Mouse (Mus musculus): ENCODE results near the gene Fbxo36. TPM values are rescaled to one million over a fixed set of nuclear protein-coding genes. Genes with fewer than 3 reads are reported as not detected.
A peak's percentile ranks its signal among the peaks of the same experiment; 100 is the strongest.

The Fbxo36 gene
- polyA plus RNA-seq, 1 experiment from 2014 or later = 8.5 TPM

- no peak overlapping the region for H3K4me2 ChIP-seq (replicated peaks)
These were observed 3.7 kb downstream of the Fbxo36 start for GRCm38 (mm10) chr1:84843366-84843765.

GRCm38 (mm10) chr1:84847698-84848097, 8.1 kb downstream of the Fbxo36 start:
- H3K27ac ChIP-seq = no peak overlapping the region
- peaks cover 8% of the 10 kb centered on the region for H3K4me1 ChIP-seq (replicated peaks)
- WGBS = 95% methylated on average over 7 of the region's 7 CpGs
- no peak overlapping the region for H3K4me2 ChIP-seq (replicated peaks)
- no peaks in the 10 kb centered on the region for H3K9me3 ChIP-seq
- peaks cover 8% of the 10 kb centered on the region for H3K36me3 ChIP-seq
- no peak overlapping the region for H3K9ac ChIP-seq (replicated peaks)
- no peaks in the 10 kb centered on the region for H3K27me3 ChIP-seq
- ATAC-seq = no peak
- no peak overlapping the region for H3K4me3 ChIP-seq (replicated peaks)

More at GRCm38 (mm10) chr1:84843366-84843765, 3.7 kb downstream of the Fbxo36 start:
- Histone ChIP-seq H3K27ac (no peak overlapping the region), H3K36me3 (peaks cover 4% of the 10 kb centered on the region), H3K4me1 (replicated peaks) (peaks cover 11% of the 10 kb centered on the region), H3K27me3 (no peaks in the 10 kb centered on the region), H3K9ac (replicated peaks) (no peak overlapping the region), H3K4me3 (replicated peaks) (no peak overlapping the region), H3K9me3 (no peaks in the 10 kb centered on the region)
- WGBS = 95% methylated on average over 2 of the region's 2 CpGs
- no peak for ATAC-seq

GRCm38 (mm10) chr1:84848335-84848734, 8.7 kb downstream of the Fbxo36 start:
- H3K9ac ChIP-seq (replicated peaks) = no peak overlapping the region
- no peak overlapping the region for H3K27ac ChIP-seq
- WGBS = 97% methylated on average over 3 of the region's 3 CpGs
- no peaks in the 10 kb centered on the region for H3K9me3 ChIP-seq
- H3K4me3 ChIP-seq (replicated peaks) = no peak overlapping the region
- H3K36me3 ChIP-seq = 0 out of 2 replicates have a peak, but pooled peaks cover 4% of the 10 kb centered on the region
- H3K4me1 ChIP-seq (replicated peaks) = peaks cover 8% of the 10 kb centered on the region
- no peaks in the 10 kb centered on the region for H3K27me3 ChIP-seq
- ATAC-seq = no peak
- no peak overlapping the region for H3K4me2 ChIP-seq (replicated peaks)

- peaks cover 8% of the 10 kb centered on the region for H3K4me1 ChIP-seq (replicated peaks)
- H3K27me3 ChIP-seq = no peaks in the 10 kb centered on the region
- H3K9me3 ChIP-seq = no peaks in the 10 kb centered on the region
- no peak overlapping the region for H3K4me2 ChIP-seq (replicated peaks)
- H3K9ac ChIP-seq (replicated peaks) = no peak overlapping the region
- no peak overlapping the region for H3K4me3 ChIP-seq (replicated peaks)
- 97% methylated on average over 6 of the region's 6 CpGs for WGBS
- 0 out of 2 replicates have a peak, but pooled peaks cover 4% of the 10 kb centered on the region for H3K36me3 ChIP-seq
- ATAC-seq = no peak
- no peak overlapping the region for H3K27ac ChIP-seq
These were observed 9.3 kb downstream of the Fbxo36 start for GRCm38 (mm10) chr1:84848801-84849455.

GRCm38 (mm10) chr1:84849804-84850203, 10.2 kb downstream of the Fbxo36 start:
- no peak overlapping the region for H3K4me3 ChIP-seq (replicated peaks)
- no peak overlapping the region for H3K4me2 ChIP-seq (replicated peaks)
- H3K9me3 ChIP-seq = no peaks in the 10 kb centered on the region
- no peaks in the 10 kb centered on the region for H3K27me3 ChIP-seq
- ATAC-seq = no peak
- peaks cover 8% of the 10 kb centered on the region for H3K4me1 ChIP-seq (replicated peaks)
- WGBS = 95% methylated on average over 7 of the region's 7 CpGs
- H3K36me3 ChIP-seq = 0 out of 2 replicates have a peak, but pooled peaks cover 4% of the 10 kb centered on the region
- no peak overlapping the region for H3K9ac ChIP-seq (replicated peaks)
- no peak overlapping the region for H3K27ac ChIP-seq

DNA sequence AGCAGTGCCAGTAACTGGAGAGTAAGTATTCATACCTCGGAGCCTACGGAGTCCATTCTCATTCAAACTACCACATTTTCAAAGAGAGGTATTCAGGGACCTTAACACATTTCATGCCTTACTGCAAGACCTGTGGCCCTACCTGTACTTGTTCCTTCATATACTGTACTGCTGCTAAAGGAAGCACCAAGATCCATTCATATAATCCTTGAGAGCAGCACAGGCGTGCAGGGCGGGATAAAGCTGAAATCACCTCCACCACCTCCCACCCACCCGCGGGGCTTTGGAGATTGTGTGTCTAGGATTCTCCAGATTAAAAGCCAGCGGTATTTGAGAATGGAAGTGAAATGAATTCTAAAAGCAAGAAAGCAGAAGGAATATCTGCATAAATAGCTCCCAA, 10.8 kb downstream of the Fbxo36 start:
- Histone ChIP-seq H3K4me2 (replicated peaks) (no peak overlapping the region), H3K27ac (no peak overlapping the region), H3K4me3 (replicated peaks) (no peak overlapping the region), H3K9ac (replicated peaks) (no peak overlapping the region), H3K4me1 (replicated peaks) (peaks cover 8% of the 10 kb centered on the region), H3K9me3 (no peaks in the 10 kb centered on the region), H3K27me3 (no peaks in the 10 kb centered on the region), H3K36me3 (0 out of 2 replicates have a peak, but pooled peaks cover 4% of the 10 kb centered on the region)
- WGBS = 87% methylated on average over 7 of the region's 7 CpGs
- ATAC-seq = no peak

DNA sequence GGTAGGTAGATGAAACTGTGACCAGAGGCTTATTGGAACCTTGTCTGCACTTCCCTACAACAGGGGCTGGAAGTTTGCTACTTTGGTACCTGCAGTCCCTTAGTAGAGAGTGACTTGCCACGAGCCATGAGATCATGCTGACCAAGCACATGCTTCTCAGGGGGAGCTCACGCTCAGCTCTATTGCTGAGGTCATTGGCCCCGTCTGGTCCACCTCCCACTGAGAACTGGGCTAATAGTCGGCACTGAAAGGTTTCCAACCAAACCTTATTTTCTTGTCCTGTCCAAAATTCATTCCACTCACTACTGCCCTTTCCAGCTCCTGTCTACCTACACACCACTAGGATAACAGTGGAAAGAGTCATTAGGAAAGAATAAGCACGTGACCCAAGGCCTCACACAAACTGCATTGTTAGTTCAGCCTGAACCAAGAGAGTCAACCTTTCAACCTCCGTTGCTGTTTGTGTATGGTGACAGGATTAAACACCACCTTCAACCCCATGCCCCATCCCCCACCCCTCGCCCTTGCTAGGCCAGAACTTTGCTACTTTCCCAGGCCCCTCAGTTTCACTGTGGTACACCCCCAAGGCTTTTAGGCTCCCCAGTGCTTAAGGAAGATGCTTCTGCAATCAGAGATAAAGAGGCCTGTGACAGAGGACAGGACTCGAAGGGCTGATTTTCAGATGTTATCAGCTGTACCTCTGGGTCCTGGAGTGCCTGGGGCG, 12.0 kb downstream of the Fbxo36 start:
- Histone ChIP-seq H3K36me3 (0 out of 2 replicates have a peak, but pooled peaks cover 4% of the 10 kb centered on the region), H3K9me3 (no peaks in the 10 kb centered on the region), H3K4me1 (replicated peaks) (peaks cover 8% of the 10 kb centered on the region), H3K27me3 (no peaks in the 10 kb centered on the region), H3K4me3 (replicated peaks) (no peak overlapping the region), H3K27ac (no peak overlapping the region), H3K9ac (replicated peaks) (no peak overlapping the region), H3K4me2 (replicated peaks) (no peak overlapping the region)
- peak; percentile 55 for ATAC-seq
- WGBS = 33% methylated on average over 9 of the region's 9 CpGs

DNA sequence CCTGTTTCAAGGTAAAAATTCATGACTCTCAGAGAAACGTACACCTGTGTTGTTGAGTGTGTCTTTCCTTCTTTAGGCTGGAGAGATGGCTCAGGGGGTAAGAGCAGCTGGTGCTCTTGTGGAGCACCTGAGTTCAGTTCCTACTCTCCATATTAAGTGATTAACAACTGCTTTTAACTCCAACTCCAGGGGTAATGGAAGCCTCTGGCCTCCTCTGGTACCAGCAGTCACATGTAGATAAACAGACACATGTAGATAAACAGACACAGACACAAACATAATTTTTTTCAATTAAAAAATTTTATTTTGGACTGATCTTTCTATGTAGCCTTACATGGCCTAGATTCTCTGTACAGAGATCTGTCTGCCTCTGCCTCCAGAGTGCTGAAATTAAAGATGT, 14.1 kb downstream of the Fbxo36 start:
- peaks cover 8% of the 10 kb centered on the region for H3K4me1 ChIP-seq (replicated peaks)
- no peak for ATAC-seq
- H3K4me2 ChIP-seq (replicated peaks) = no peak overlapping the region
- 82% methylated on average over 1 of the region's 1 CpGs for WGBS
- H3K27ac ChIP-seq = no peak overlapping the region
- H3K9ac ChIP-seq (replicated peaks) = no peak overlapping the region
- no peak overlapping the region for H3K4me3 ChIP-seq (replicated peaks)
- H3K9me3 ChIP-seq = no peaks in the 10 kb centered on the region
- H3K27me3 ChIP-seq = no peaks in the 10 kb centered on the region
- 0 out of 2 replicates have a peak, but pooled peaks cover 3% of the 10 kb centered on the region for H3K36me3 ChIP-seq

DNA sequence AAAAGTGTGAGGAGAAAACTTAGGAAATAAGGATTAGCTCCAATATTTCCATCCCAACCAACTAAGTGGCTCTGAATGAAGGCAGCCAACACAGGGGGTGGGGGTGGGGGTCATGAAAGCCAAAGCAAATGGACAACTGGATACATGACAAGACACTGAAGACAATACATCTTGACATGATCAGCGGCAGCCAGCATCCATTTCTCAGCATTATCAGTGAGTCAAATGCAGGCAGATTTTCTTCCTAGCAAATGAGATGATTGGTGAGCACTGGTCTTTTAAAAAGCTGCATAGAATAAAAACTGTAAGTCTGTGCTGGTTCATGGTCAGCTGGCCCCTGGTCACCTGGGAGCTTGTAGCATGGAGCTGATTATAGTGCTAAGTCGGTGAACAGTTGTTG, 15.3 kb downstream of the Fbxo36 start:
- no peak for ATAC-seq
- no peaks in the 10 kb centered on the region for H3K36me3 ChIP-seq
- H3K4me2 ChIP-seq (replicated peaks) = no peak overlapping the region
- H3K9me3 ChIP-seq = no peaks in the 10 kb centered on the region
- no peak overlapping the region for H3K9ac ChIP-seq (replicated peaks)
- H3K27me3 ChIP-seq = no peaks in the 10 kb centered on the region
- H3K27ac ChIP-seq = no peak overlapping the region
- WGBS = 86% methylated on average over 2 of the region's 2 CpGs
- no peak overlapping the region for H3K4me3 ChIP-seq (replicated peaks)
- H3K4me1 ChIP-seq (replicated peaks) = peaks cover 8% of the 10 kb centered on the region

GRCm38 (mm10) chr1:84855756-84856155, 16.1 kb downstream of the Fbxo36 start:
- Histone ChIP-seq H3K9ac (replicated peaks) (no peak overlapping the region), H3K36me3 (no peaks in the 10 kb centered on the region), H3K4me2 (replicated peaks) (no peak overlapping the region), H3K27me3 (no peaks in the 10 kb centered on the region), H3K9me3 (no peaks in the 10 kb centered on the region), H3K4me3 (replicated peaks) (no peak overlapping the region), H3K4me1 (replicated peaks) (peaks cover 8% of the 10 kb centered on the region), H3K27ac (no peak overlapping the region)
- no peak for ATAC-seq
- WGBS = 80% methylated on average over 2 of the region's 2 CpGs

DNA sequence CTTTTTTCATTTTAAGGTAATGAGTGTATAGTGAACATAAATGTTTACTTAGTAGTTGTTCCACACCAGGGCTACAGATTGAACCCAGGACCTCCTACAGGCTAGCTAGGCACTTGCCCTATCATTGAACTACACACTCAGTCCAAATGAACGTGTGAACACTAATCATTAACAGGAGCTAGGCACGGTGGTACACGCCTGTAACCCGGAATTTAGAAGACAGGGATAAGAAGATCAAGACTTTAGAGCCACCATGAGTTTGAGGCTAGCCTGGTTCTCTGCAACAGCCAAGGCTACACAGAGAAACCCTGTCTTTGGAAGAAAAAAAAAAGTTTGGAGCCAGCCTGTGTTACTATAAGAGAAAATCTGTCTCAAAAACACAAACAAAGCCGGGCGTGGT, 20.0 kb downstream of the Fbxo36 start:
- Histone ChIP-seq H3K27ac (no peak overlapping the region), H3K36me3 (no peaks in the 10 kb centered on the region), H3K4me1 (replicated peaks) (no peaks in the 10 kb centered on the region), H3K4me2 (replicated peaks) (no peak overlapping the region), H3K9ac (replicated peaks) (no peak overlapping the region), H3K27me3 (no peaks in the 10 kb centered on the region), H3K9me3 (no peaks in the 10 kb centered on the region), H3K4me3 (replicated peaks) (no peak overlapping the region)
- 91% methylated on average over 6 of the region's 6 CpGs for WGBS
- ATAC-seq = no peak

- ATAC-seq = no peak
- no peak overlapping the region for H3K27ac ChIP-seq
- WGBS = 87% methylated on average over 10 of the region's 10 CpGs
- H3K4me1 ChIP-seq (replicated peaks) = no peaks in the 10 kb centered on the region
- H3K9me3 ChIP-seq = no peaks in the 10 kb centered on the region
- no peak overlapping the region for H3K4me2 ChIP-seq (replicated peaks)
- H3K27me3 ChIP-seq = no peaks in the 10 kb centered on the region
- H3K4me3 ChIP-seq (replicated peaks) = no peak overlapping the region
- H3K36me3 ChIP-seq = no peaks in the 10 kb centered on the region
- H3K9ac ChIP-seq (replicated peaks) = no peak overlapping the region
These were observed 21.0 kb downstream of the Fbxo36 start for GRCm38 (mm10) chr1:84860360-84861254.
